Mouse (Mus musculus): ENCODE results near the gene Eif2s2. TPM values are rescaled to one million over a fixed set of nuclear protein-coding genes. Genes with fewer than 3 reads are reported as not detected.

The Eif2s2 gene
- polyA plus RNA-seq, 1 experiment from 2014 or later: 66.2 TPM

DNA sequence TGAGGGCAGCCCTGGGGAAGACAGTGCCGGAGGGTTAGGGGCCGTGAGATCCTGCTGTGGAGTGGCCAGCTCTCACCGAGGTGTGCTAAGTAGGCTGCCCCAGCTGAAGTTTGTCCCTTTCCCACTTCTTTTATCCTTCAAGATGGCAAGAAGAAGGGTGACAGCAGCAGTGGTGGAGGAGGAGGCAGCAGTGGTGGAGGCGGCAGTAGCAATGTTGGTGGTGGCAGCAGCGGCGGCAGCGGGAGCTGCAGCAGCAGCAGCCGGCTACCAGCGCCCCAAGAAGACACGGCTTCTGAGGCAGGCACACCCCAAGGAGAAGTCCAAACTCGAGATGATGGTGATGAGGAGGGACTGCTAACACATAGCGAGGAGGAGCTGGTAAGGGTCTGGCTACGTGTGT lies 29.1 kb downstream of the Eif2s2 start:
- 93% methylated on average over 13 of the region's 13 CpGs for WGBS

GRCm38 (mm10) chr2:154855383-154855782 lies 37.4 kb downstream of the Eif2s2 start:
- Histone ChIP-seq H3K36me3 (ENCODE audit: control insufficient read depth, insufficient read depth) (0 out of 2 replicates have a peak, but pooled peaks cover 2% of the 10 kb centered on the region), H3K4me1 (replicated peaks; ENCODE audit: control insufficient read depth, insufficient read depth, low read length) (0 out of 2 replicates have a peak, but pooled peaks cover 3% of the 10 kb centered on the region), H3K9ac (replicated peaks; ENCODE audit: low read depth, low read length) (no peak overlapping the region), H3K27me3 (replicated peaks; ENCODE audit: control insufficient read depth, insufficient read depth, low read length) (no peaks in the 10 kb centered on the region), H3K9me3 (ENCODE audit: control insufficient read depth, low read length) (no peaks in the 10 kb centered on the region), H3K27ac (ENCODE audit: low read length) (no peak overlapping the region), H3K4me3 (replicated peaks; ENCODE audit: low read length) (no peak overlapping the region), H3K4me2 (ENCODE audit: low read length) (no peak overlapping the region)
- 0 out of 2 replicates have a peak, but pooled peaks have one; percentile 33 for ATAC-seq
- WGBS: 84% methylated on average over 1 of the region's 1 CpGs

More for the DNA sequence above, 29.1 kb downstream of the Eif2s2 start:
- Histone ChIP-seq H3K36me3 (ENCODE audit: control insufficient read depth, insufficient read depth) (peaks cover 24% of the 10 kb centered on the region), H3K27me3 (replicated peaks; ENCODE audit: control insufficient read depth, insufficient read depth, low read length) (no peaks in the 10 kb centered on the region), H3K27ac (ENCODE audit: low read length) (no peak overlapping the region), H3K9me3 (ENCODE audit: control insufficient read depth, low read length) (no peaks in the 10 kb centered on the region), H3K4me2 (ENCODE audit: low read length) (no peak overlapping the region), H3K4me1 (replicated peaks; ENCODE audit: control insufficient read depth, insufficient read depth, low read length) (no peaks in the 10 kb centered on the region), H3K4me3 (replicated peaks; ENCODE audit: low read length) (no peak overlapping the region), H3K9ac (replicated peaks; ENCODE audit: low read depth, low read length) (no peak overlapping the region)
- ATAC-seq: no peak

- no peak for ATAC-seq
Observed at GRCm38 (mm10) chr2:154848086-154848485, 44.6 kb downstream of the Eif2s2 start.

GRCm38 (mm10) chr2:154836537-154836936 lies 56.2 kb downstream of the Eif2s2 start:
- no peak overlapping the region for H3K4me2 ChIP-seq (ENCODE audit: low read length)
- H3K27ac ChIP-seq (ENCODE audit: low read length): no peak overlapping the region
- H3K36me3 ChIP-seq (ENCODE audit: control insufficient read depth, insufficient read depth): no peaks in the 10 kb centered on the region
- WGBS: 81% methylated on average over 2 of the region's 2 CpGs
- no peak overlapping the region for H3K4me3 ChIP-seq (replicated peaks; ENCODE audit: low read length)
- H3K27me3 ChIP-seq (replicated peaks; ENCODE audit: control insufficient read depth, insufficient read depth, low read length): no peaks in the 10 kb centered on the region
- no peak for ATAC-seq
- H3K9ac ChIP-seq (replicated peaks; ENCODE audit: low read depth, low read length): no peak overlapping the region
- peaks cover 6% of the 10 kb centered on the region for H3K4me1 ChIP-seq (replicated peaks; ENCODE audit: control insufficient read depth, insufficient read depth, low read length)
- peaks cover 6% of the 10 kb centered on the region; the same call in 1 of the 2 replicates for H3K9me3 ChIP-seq (ENCODE audit: control insufficient read depth, low read length)

More at GRCm38 (mm10) chr2:154848086-154848485, 44.6 kb downstream of the Eif2s2 start:
- Histone ChIP-seq H3K4me2 (ENCODE audit: low read length) (no peak overlapping the region), H3K27ac (ENCODE audit: low read length) (no peak overlapping the region), H3K9ac (replicated peaks; ENCODE audit: low read depth, low read length) (no peak overlapping the region), H3K4me3 (replicated peaks; ENCODE audit: low read length) (no peak overlapping the region), H3K4me1 (replicated peaks; ENCODE audit: control insufficient read depth, insufficient read depth, low read length) (no peaks in the 10 kb centered on the region), H3K27me3 (replicated peaks; ENCODE audit: control insufficient read depth, insufficient read depth, low read length) (no peaks in the 10 kb centered on the region), H3K9me3 (ENCODE audit: control insufficient read depth, low read length) (no peaks in the 10 kb centered on the region), H3K36me3 (ENCODE audit: control insufficient read depth, insufficient read depth) (no peaks in the 10 kb centered on the region)

DNA sequence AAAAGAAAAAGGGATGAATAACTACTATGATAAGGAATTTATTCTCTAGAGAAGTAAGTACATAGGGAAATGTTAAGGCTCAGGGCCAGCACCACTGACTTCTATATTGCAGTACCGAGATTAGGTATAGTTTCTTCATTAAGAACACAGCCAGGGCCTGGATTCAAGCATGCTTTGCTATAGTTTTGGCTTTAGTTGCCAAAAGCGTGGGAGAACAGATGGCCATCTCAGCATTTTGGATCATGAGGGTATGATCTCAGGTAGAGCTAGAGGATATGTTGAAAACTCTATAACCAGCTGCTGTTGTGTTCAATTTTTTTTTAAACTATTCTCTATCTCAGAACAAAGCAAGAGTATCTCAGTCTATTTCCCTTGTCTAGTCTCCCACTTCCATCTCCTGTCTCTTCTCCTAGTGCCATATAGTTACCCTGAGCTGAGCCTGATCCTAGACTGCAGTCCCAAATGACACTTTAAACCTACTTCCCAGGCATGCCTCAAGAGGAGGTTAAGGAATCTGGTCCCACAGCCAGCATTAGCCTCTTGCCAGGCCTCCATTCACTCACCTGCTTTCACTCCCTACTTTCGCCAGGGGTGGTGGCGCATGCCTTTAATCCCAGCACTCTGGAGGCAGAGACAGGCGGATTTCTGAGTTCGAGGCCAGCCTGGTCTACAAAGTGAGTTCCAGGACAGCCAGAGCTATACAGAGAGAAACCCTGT lies 58.4 kb downstream of the Eif2s2 start:
- Histone ChIP-seq H3K9me3 (ENCODE audit: control insufficient read depth, low read length) (no peaks in the 10 kb centered on the region), H3K27me3 (replicated peaks; ENCODE audit: control insufficient read depth, insufficient read depth, low read length) (no peaks in the 10 kb centered on the region), H3K27ac (ENCODE audit: low read length) (no peak overlapping the region), H3K9ac (replicated peaks; ENCODE audit: low read depth, low read length) (no peak overlapping the region), H3K36me3 (ENCODE audit: control insufficient read depth, insufficient read depth) (no peaks in the 10 kb centered on the region), H3K4me3 (replicated peaks; ENCODE audit: low read length) (no peak overlapping the region), H3K4me1 (replicated peaks; ENCODE audit: control insufficient read depth, insufficient read depth, low read length) (peaks cover 6% of the 10 kb centered on the region), H3K4me2 (ENCODE audit: low read length) (no peak overlapping the region)
- 86% methylated on average over 6 of the region's 6 CpGs for WGBS
- no peak for ATAC-seq

DNA sequence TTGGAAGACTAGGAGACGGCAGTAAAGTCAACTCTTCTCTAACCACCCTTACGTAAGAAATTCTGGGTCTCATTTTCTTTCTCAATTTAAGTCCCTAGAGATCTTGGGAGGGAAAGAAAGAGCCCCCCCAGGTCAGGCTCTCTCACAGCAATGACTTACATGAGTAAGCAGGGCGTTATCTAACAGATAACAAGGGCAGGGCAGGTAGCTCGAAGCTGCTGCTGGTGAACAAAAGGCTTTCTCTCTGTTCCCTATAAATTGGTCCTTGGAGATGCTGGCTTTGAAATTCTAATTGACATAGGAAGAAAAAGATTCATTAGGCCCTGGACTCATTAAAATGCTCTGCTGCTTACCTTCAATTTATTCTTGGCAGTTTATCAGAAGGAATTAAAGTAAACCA lies 60.3 kb downstream of the Eif2s2 start:
- H3K4me2 ChIP-seq (ENCODE audit: low read length): no peak overlapping the region
- H3K4me3 ChIP-seq (replicated peaks; ENCODE audit: low read length): no peak overlapping the region
- H3K27ac ChIP-seq (ENCODE audit: low read length): no peak overlapping the region; the same call in 1 of the 2 replicates
- H3K9ac ChIP-seq (replicated peaks; ENCODE audit: low read depth, low read length): no peak overlapping the region
- WGBS: 41% methylated on average over 4 of the region's 4 CpGs
- H3K4me1 ChIP-seq (replicated peaks; ENCODE audit: control insufficient read depth, insufficient read depth, low read length): peaks cover 7% of the 10 kb centered on the region
- no peak for ATAC-seq
- no peaks in the 10 kb centered on the region for H3K9me3 ChIP-seq (ENCODE audit: control insufficient read depth, low read length)
- H3K27me3 ChIP-seq (replicated peaks; ENCODE audit: control insufficient read depth, insufficient read depth, low read length): no peaks in the 10 kb centered on the region
- H3K36me3 ChIP-seq (ENCODE audit: control insufficient read depth, insufficient read depth): no peaks in the 10 kb centered on the region

DNA sequence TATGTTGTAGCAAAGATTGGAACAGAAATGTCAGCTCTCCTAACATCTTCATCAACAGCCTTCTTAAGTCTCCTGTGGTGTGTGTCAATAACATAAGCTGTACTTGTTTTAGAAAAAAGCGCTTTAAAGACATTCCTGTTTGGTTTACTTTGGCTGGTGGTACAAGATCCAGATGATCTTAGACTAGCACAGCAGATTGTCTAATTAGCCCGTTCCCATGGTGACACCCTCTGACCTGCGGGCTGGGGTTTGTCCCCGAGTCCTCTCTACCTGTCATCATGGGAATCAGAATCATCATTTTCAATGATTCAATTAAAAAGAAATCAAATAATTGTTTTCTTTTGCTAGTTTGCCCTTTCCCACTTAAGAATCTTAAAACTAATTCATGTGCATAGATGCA lies 65.2 kb downstream of the Eif2s2 start:
- 74% methylated on average over 4 of the region's 4 CpGs for WGBS
- Histone ChIP-seq H3K27ac (ENCODE audit: low read length) (no peak overlapping the region), H3K9me3 (ENCODE audit: control insufficient read depth, low read length) (no peaks in the 10 kb centered on the region), H3K9ac (replicated peaks; ENCODE audit: low read depth, low read length) (no peak overlapping the region), H3K27me3 (replicated peaks; ENCODE audit: control insufficient read depth, insufficient read depth, low read length) (no peaks in the 10 kb centered on the region), H3K4me3 (replicated peaks; ENCODE audit: low read length) (no peak overlapping the region), H3K4me2 (ENCODE audit: low read length) (no peak overlapping the region), H3K36me3 (ENCODE audit: control insufficient read depth, insufficient read depth) (no peaks in the 10 kb centered on the region), H3K4me1 (replicated peaks; ENCODE audit: control insufficient read depth, insufficient read depth, low read length) (peaks cover 5% of the 10 kb centered on the region)
- no peak for ATAC-seq

DNA sequence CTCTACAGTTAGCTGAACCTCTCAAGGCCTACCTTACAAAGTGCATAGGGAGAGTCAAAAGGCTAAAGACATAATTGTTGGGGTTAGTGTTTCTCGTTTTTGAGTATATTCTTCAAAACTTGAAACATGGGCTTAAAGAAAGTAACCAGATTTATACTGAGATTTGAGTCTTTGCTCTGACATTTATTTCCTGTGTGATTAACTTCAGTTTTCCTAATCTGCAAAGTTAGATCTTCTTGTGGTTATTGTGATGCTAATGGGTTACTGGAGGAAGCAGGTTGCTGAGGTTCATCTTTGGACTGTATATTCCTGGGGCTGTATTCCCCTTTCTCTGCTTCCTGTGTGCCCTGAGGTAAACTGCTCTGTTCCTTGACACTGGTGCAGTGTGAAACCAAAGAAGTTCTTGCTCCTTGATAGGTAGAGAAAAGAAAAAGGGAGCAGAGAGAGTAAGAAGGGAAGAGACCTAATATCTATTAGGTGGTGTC lies 66.6 kb downstream of the Eif2s2 start:
- H3K4me3 ChIP-seq (replicated peaks; ENCODE audit: low read length): no peak overlapping the region
- 0 out of 2 replicates have a peak, but pooled peaks cover 2% of the 10 kb centered on the region for H3K4me1 ChIP-seq (replicated peaks; ENCODE audit: control insufficient read depth, insufficient read depth, low read length)
- H3K27me3 ChIP-seq (replicated peaks; ENCODE audit: control insufficient read depth, insufficient read depth, low read length): no peaks in the 10 kb centered on the region
- no peak overlapping the region for H3K9ac ChIP-seq (replicated peaks; ENCODE audit: low read depth, low read length)
- no peak overlapping the region for H3K27ac ChIP-seq (ENCODE audit: low read length)
- no peaks in the 10 kb centered on the region for H3K9me3 ChIP-seq (ENCODE audit: control insufficient read depth, low read length)
- H3K36me3 ChIP-seq (ENCODE audit: control insufficient read depth, insufficient read depth): no peaks in the 10 kb centered on the region
- no peak for ATAC-seq
- WGBS: 90% methylated on average over 1 of the region's 1 CpGs
- H3K4me2 ChIP-seq (ENCODE audit: low read length): no peak overlapping the region

Measured in forebrain, embryonic 16.5 days (tissue).